Mouse (Mus musculus) liver, adult 2 months (tissue): ENCODE measurements around the gene Strbp. TPM values are rescaled to one million over a fixed set of nuclear protein-coding genes. Genes with fewer than 3 reads are reported as not detected.
"Not testable (repeated sequence)": the region's sequence is repeated elsewhere in the genome, so short reads cannot be mapped to it uniquely, and the experiment has no call there.

Experiments
- DNase-seq: peaks from one replicate; pipeline ENCODE4 v3.0.0-alpha.2; 2011; ENCODE audit warnings: low read depth, low spot score; ENCODE audit errors: extremely low read depth
- H3K27ac ChIP-seq: fragments of 200-500 bp; replicated peaks from 2 replicates; pipeline ENCODE4 v1.5.1; 2012; ENCODE audit warnings: low read depth, mild to moderate bottlenecking, control low read depth, inconsistent platforms, low read length; ENCODE audit not compliant: insufficient read depth
- H3K27me3 ChIP-seq: fragments of 200-500 bp; 2 replicates; pipeline ENCODE4 v1.6.1; 2012; ENCODE audit warnings: mild to moderate bottlenecking, moderate library complexity, low read length, inconsistent platforms; ENCODE audit not compliant: control insufficient read depth, insufficient read depth
- H3K36me3 ChIP-seq: fragments of 200-500 bp; 2 replicates; pipeline ENCODE4 v1.6.1; 2012; ENCODE audit warnings: low read length, inconsistent platforms; ENCODE audit not compliant: control insufficient read depth, insufficient read depth
- H3K4me1 ChIP-seq: fragments of 200-500 bp; 2 replicates; pipeline ENCODE4 v1.6.1; 2011; ENCODE audit warnings: low read length; ENCODE audit not compliant: control insufficient read depth, insufficient read depth
- H3K4me3 ChIP-seq: fragments of 200-500 bp; 2 replicates; pipeline ENCODE4 v1.5.1; 2011; ENCODE audit warnings: low read depth, mild to moderate bottlenecking, control low read depth, low read length, moderate library complexity; ENCODE audit not compliant: insufficient read depth
- H3K79me2 ChIP-seq: fragments of 200-500 bp; 2 replicates; pipeline ENCODE4 v1.6.1; 2012; ENCODE audit warnings: inconsistent platforms, mild to moderate bottlenecking, low read length, moderate library complexity; ENCODE audit not compliant: control insufficient read depth, insufficient read depth
- H3K9ac ChIP-seq: fragments of 200-500 bp; 2 replicates; pipeline ENCODE4 v1.6.1; 2012; ENCODE audit warnings: low read depth, mild to moderate bottlenecking, control low read depth, inconsistent platforms, low read length
- CTCF ChIP-seq: fragments of 200-500 bp; IDR thresholded peaks from 2 replicates; pipeline ENCODE4 v1.5.1; 2011; ENCODE audit warnings: low read depth, low read length, control low read depth
- POLR2A ChIP-seq: fragments of 200-500 bp; IDR thresholded peaks from 2 replicates; pipeline ENCODE4 v1.6.1; 2011; ENCODE audit warnings: low read length, control low read depth; ENCODE audit not compliant: insufficient read depth; ENCODE audit errors: extremely low read depth
- WGBS: fragments of 180-500 bp; shearing (Covaris S2); methylation state at CpG from one replicate; pipeline ENCODE4 v1.1.7; 2018; 5-methylcytosine and 5-hydroxymethylcytosine counted together
- polyA plus RNA-seq: library from polyadenylated mRNA; depleted of rRNA; stranded (reverse); fragments of >200 nt; gene quantifications from 2 replicates; pipeline ENCODE4 v1.2.3, GENCODE M21; 2012
- total RNA-seq: library from RNA; depleted of rRNA; stranded (reverse); fragments of >200 nt; gene quantifications from 2 replicates; pipeline ENCODE4 v1.2.3, GENCODE M21; 2014

Strbp gene
- total and polyA plus RNA-seq, 2 experiments = 2.6 to 18.6 TPM

GRCm38 (mm10) chr2:37516030-37516710, 187.5 kb downstream of the Strbp start, which contains the start of gene Gpr21:
Gene Gpr21 (plus strand): TSS chr2:37516332.
- no peaks in the 10 kb centered on the region; the same call in 1 of the 2 replicates for H3K79me2 ChIP-seq
- no peak for DNase-seq
- H3K27me3 ChIP-seq = no peaks in the 10 kb centered on the region
- no peak within 1 kb of the TSS for H3K27ac ChIP-seq
- no peak within 1 kb of the TSS for H3K9ac ChIP-seq
- H3K4me3 ChIP-seq = no peak within 1 kb of the TSS
- peaks cover 22% of the 10 kb centered on the region for H3K36me3 ChIP-seq
- TF ChIP-seq POLR2A (no peak), CTCF (no peak)
- WGBS = 78% methylated on average over 11 of the region's 11 CpGs
- H3K4me1 ChIP-seq = no peaks in the 10 kb centered on the region

DNA sequence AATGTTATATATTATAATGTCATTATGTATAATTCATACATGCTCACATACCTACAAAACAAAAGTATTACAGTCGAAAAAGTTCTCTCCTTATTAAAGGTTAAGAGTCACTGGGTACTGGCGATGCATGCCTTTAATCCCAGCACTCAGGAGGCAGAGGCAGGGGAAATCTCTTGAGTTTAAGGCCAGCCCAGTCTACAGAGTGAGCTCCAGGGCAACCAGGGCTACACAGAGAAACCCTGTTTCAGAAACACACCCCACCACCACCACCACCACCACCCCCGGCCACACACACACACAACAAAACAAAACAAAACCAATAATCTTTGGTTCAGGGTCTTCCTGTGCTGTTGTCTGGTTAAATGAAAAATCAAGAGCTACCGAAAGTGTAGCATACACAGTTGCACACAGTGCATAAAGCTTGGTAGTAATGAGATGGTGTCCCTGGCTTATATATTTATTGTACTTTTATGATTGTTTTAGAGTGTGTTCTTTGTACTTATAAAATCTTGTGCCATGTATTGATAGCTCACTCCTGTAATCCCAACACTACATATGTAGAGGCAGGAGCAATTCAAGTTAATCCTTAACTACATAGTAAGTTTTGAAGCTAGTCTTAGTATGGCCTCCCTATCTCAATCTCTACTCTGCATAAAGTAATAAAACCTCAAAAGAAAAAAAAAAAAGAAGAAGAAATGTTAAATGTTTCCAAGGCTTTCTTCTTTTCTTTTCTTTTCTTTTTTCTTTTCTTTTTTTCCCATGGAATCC, 192.3 kb downstream of the Strbp start:
- Histone ChIP-seq H3K4me3 (no peak overlapping the region), H3K36me3 (peaks cover 36% of the 10 kb centered on the region), H3K79me2 (no peaks in the 10 kb centered on the region; the same call in 1 of the 2 replicates), H3K9ac (no peak overlapping the region), H3K27ac (no peak overlapping the region), H3K27me3 (no peaks in the 10 kb centered on the region), H3K4me1 (no peaks in the 10 kb centered on the region)
- WGBS = 96% methylated on average over 4 of the region's 4 CpGs
- no peak for DNase-seq
- no peak for TF ChIP-seq CTCF
- no peak for TF ChIP-seq POLR2A

- 53% methylated on average over 2 of the region's 2 CpGs for WGBS
- DNase-seq, H3K9ac ChIP-seq, H3K27ac ChIP-seq, H3K4me1 ChIP-seq, H3K4me3 ChIP-seq, H3K27me3 ChIP-seq, H3K79me2 ChIP-seq: not testable (repeated sequence)
- H3K36me3 ChIP-seq = peaks cover 38% of the 10 kb centered on the region
These were observed 197.8 kb downstream of the Strbp start for GRCm38 (mm10) chr2:37505856-37506255.

GRCm38 (mm10) chr2:37497321-37497720, 206.3 kb downstream of the Strbp start:
- Histone ChIP-seq H3K4me1 (no peaks in the 10 kb centered on the region), H3K79me2 (no peaks in the 10 kb centered on the region), H3K9ac (no peak overlapping the region), H3K4me3 (no peak overlapping the region), H3K36me3 (peaks cover 29% of the 10 kb centered on the region), H3K27me3 (no peaks in the 10 kb centered on the region), H3K27ac (no peak overlapping the region)
- DNase-seq = no peak
- no peak for TF ChIP-seq CTCF
- no peak for TF ChIP-seq POLR2A
- WGBS = 97% methylated on average over 4 of the region's 4 CpGs

DNA sequence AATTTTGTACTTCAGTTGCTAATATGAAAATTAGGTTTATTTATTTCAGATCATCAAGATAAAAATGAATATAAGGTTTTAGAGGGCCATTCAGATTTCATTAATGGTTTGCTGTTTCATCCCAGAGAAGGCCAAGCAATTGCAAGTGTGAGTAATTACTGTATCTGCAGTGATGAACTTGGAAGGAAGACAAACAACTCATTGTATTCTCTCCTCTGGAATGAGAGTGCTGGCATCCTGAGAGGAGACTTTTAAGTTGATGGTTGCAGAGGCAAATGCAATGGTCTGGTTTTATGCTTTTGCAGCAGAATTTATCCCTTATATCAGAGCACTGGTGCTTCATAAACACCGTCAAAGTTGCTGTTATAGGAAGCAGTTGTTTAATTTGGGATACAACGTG, 214.7 kb downstream of the Strbp start:
- Histone ChIP-seq H3K36me3 (peaks cover 41% of the 10 kb centered on the region), H3K4me1 (no peaks in the 10 kb centered on the region; the same call in 1 of the 2 replicates), H3K9ac (no peak overlapping the region), H3K27me3 (no peaks in the 10 kb centered on the region), H3K79me2 (no peaks in the 10 kb centered on the region; the same call in 1 of the 2 replicates), H3K4me3 (no peak overlapping the region), H3K27ac (no peak overlapping the region)
- WGBS = 92% methylated on average over 2 of the region's 2 CpGs
- TF ChIP-seq CTCF (no peak), POLR2A (no peak)
- no peak for DNase-seq

GRCm38 (mm10) chr2:37486408-37486807, 217.3 kb downstream of the Strbp start:
- peaks cover 38% of the 10 kb centered on the region for H3K36me3 ChIP-seq
- TF ChIP-seq POLR2A = no peak
- no peak for TF ChIP-seq CTCF
- no peak overlapping the region for H3K27ac ChIP-seq
- H3K9ac ChIP-seq = no peak overlapping the region
- H3K27me3 ChIP-seq = no peaks in the 10 kb centered on the region
- no peak for DNase-seq
- H3K79me2 ChIP-seq = no peaks in the 10 kb centered on the region; the same call in 1 of the 2 replicates
- no peak overlapping the region for H3K4me3 ChIP-seq
- no peaks in the 10 kb centered on the region; the same call in 1 of the 2 replicates for H3K4me1 ChIP-seq
